Mouse (Mus musculus) liver, embryonic 16.5 days (tissue): Measurements from ENCODE around the gene Pim3. TPM values are rescaled to one million over a fixed set of nuclear protein-coding genes. Genes with fewer than 3 reads are reported as not detected.
A peak's percentile ranks its signal among the peaks of the same experiment; 100 is the strongest.

Experiments
- ATAC-seq: fragments of 200-750 bp; cut with Nextera tagmentation; 2 replicates; pipeline ENCODE4 v1.8.0; 2017; ENCODE audit warnings: low read depth, mild to moderate bottlenecking, moderate number of reproducible peaks, moderate library complexity
- H3K27ac ChIP-seq: fragments of 300-500 bp; sonication (generic); 2 replicates; pipeline ENCODE4 v1.5.1; 2014; ENCODE audit warnings: mild to moderate bottlenecking, low read length
- H3K27me3 ChIP-seq: fragments of 300-500 bp; sonication (generic); 2 replicates; pipeline ENCODE4 v1.6.1; 2014; ENCODE audit warnings: low read depth, low read length, mixed read lengths; ENCODE audit not compliant: control insufficient read depth, insufficient read depth
- H3K36me3 ChIP-seq: fragments of 300-500 bp; sonication (generic); 2 replicates; pipeline ENCODE4 v1.6.1; 2014; ENCODE audit warnings: mild to moderate bottlenecking; ENCODE audit not compliant: control insufficient read depth, insufficient read depth
- H3K4me1 ChIP-seq: fragments of 300-500 bp; sonication (generic); 2 replicates; pipeline ENCODE4 v1.6.1; 2014; ENCODE audit warnings: low read depth, low read length, mixed read lengths; ENCODE audit not compliant: control insufficient read depth
- H3K4me2 ChIP-seq: fragments of 300-500 bp; sonication (generic); 2 replicates; pipeline ENCODE4 v1.6.1; 2014; ENCODE audit warnings: low read depth, low read length, mixed read lengths
- H3K4me3 ChIP-seq: fragments of 300-500 bp; sonication (generic); 2 replicates; pipeline ENCODE4 v1.5.1; 2014; ENCODE audit warnings: low read depth, mild to moderate bottlenecking, low read length
- H3K9ac ChIP-seq: fragments of 300-500 bp; sonication (generic); 2 replicates; pipeline ENCODE4 v1.6.1; 2014; ENCODE audit warnings: low read depth, low read length
- H3K9me3 ChIP-seq: fragments of 300-500 bp; sonication (generic); replicated peaks from 2 replicates; pipeline ENCODE4 v1.6.1; 2016; ENCODE audit warnings: low read length; ENCODE audit not compliant: control insufficient read depth
- WGBS: fragments of 180-500 bp; shearing (Covaris S2); extraction: QIAGEN DNeasy Blood & Tissue Kit; methylation state at CpG from one replicate; pipeline ENCODE4 v1.1.7; 2014; ENCODE audit not compliant: insufficient replicate concordance; 5-methylcytosine and 5-hydroxymethylcytosine counted together
- polyA plus RNA-seq: library from polyadenylated mRNA; unstranded; fragments of >200 nt; fragmentation: Nextera tagmentation; extraction: Ambion mirVana; gene quantifications from 2 replicates; pipeline ENCODE4 v1.2.1, GENCODE M21; 2015

Pim3 gene
- polyA plus RNA-seq, 1 experiment from 2014 or later, result 33.8 TPM

DNA sequence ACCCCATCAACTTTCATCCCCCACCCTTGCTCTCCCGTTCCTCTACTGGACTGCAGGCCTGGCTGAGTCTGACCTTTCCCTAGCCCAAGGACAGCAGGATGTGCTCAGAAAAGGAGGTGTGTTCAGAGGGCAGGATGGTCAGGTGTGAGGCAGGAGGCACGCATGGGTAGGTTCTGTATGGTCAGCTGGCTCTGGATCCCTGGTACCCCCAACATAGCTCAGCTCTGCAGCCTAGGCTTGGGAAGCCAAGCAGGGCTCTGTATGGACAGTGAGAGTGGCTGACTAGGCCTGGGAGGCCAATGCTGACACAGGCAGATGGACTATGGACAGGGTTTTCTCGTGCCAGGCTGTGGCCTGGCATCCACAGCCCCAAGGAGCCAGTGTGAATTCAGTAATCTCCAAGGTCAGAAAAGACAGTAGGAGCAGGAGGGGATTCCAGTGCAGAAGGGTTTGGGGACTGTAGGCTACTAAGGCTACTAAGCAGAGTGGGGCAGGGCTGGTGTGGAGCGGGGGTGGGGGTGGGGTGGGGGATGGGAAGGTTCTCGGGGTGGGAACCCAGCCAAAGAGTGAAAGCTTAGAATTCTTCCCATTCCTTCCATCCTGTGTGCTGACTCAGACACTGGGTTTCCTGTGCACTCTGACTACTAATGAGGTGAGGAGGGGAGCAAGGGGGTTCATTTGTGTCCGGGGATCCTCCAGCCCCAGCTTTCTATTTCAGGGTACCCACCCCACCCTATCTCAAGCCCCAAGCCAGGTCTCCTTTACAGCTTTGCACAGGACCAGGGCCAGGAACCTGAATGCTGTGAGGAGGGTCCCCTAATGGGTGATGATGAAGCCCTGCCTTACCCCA lies 7.6 kb upstream of the Pim3 start:
- 46% methylated on average over 6 of the region's 6 CpGs for WGBS
- Histone ChIP-seq H3K4me2 (no peak overlapping the region), H3K9me3 (no peaks in the 10 kb centered on the region), H3K4me3 (no peak overlapping the region), H3K4me1 (peaks cover 13% of the 10 kb centered on the region), H3K27ac (peak overlapping the region; percentile 29; the same call in 1 of the 2 replicates), H3K9ac (no peak overlapping the region), H3K27me3 (no peaks in the 10 kb centered on the region), H3K36me3 (no peaks in the 10 kb centered on the region)
- no peak for ATAC-seq

DNA sequence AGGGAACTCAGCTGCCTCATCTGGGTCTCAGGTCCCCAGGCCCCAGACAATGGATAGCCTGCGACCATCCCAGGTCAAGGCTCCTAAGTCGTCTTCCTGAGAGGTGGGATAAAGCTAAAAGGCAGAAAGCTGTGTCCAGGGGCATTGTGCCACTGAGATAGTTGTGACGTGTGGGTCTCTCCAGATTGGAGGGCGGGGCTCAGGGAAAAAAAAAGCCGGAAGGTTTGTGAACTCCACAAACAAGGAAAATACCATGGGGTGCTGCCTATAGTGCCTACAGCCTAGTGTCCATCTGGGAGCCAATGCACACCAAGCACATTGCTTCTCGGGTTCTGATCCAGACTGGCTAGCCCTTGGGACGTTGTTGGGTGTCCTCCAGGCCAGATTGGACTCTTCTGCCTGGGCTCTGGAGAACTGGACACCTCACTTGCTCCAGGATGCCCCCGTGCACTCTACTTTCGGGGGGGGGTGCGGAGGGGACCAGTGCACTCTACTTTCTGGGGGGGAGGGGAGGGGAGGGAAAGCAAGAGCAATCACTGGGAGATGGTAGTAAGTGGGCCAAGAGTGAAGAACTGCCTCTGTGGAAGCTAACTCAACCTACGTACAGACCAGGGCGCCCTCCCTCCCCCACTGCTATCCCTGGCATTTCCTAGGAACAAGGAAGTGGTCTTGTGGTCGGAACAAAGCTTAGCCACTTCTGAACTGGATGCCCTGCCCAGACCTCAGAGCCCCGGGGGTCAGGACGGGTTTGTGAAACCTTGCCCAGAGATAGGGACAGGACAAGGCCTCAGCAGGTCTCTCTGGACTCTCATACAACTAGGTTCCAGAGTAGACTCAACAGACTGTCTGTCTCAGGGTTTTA lies 6.8 kb upstream of the Pim3 start:
- Histone ChIP-seq H3K4me1 (peaks cover 9% of the 10 kb centered on the region), H3K9me3 (no peaks in the 10 kb centered on the region), H3K4me2 (no peak overlapping the region), H3K4me3 (no peak overlapping the region), H3K9ac (no peak overlapping the region), H3K27ac (peak overlapping the region; percentile 29; the same call in 1 of the 2 replicates), H3K36me3 (no peaks in the 10 kb centered on the region), H3K27me3 (no peaks in the 10 kb centered on the region)
- WGBS, result 43% methylated on average over 15 of the region's 15 CpGs
- no peak for ATAC-seq

- no peak overlapping the region for H3K9ac ChIP-seq
- H3K9me3 ChIP-seq, result no peaks in the 10 kb centered on the region
- H3K4me2 ChIP-seq, result no peak overlapping the region
- 52% methylated on average over 6 of the region's 6 CpGs for WGBS
- peaks cover 6% of the 10 kb centered on the region for H3K4me1 ChIP-seq
- ATAC-seq, result no peak
- H3K27me3 ChIP-seq, result no peaks in the 10 kb centered on the region
- no peak overlapping the region for H3K27ac ChIP-seq
- no peaks in the 10 kb centered on the region for H3K36me3 ChIP-seq
- H3K4me3 ChIP-seq, result no peak overlapping the region
Measured at GRCm38 (mm10) chr15:88855896-88856417, 6.0 kb upstream of the Pim3 start.

GRCm38 (mm10) chr15:88856613-88857012 lies 5.4 kb upstream of the Pim3 start:
- 63% methylated on average over 5 of the region's 5 CpGs for WGBS
- ATAC-seq, result no peak
- H3K9ac ChIP-seq, result no peak overlapping the region

GRCm38 (mm10) chr15:88857361-88857760 lies 4.6 kb upstream of the Pim3 start:
- no peak overlapping the region for H3K27ac ChIP-seq
- no peak overlapping the region for H3K9ac ChIP-seq
- H3K4me1 ChIP-seq, result peaks cover 10% of the 10 kb centered on the region
- no peaks in the 10 kb centered on the region for H3K27me3 ChIP-seq
- H3K36me3 ChIP-seq, result no peaks in the 10 kb centered on the region
- no peak overlapping the region for H3K4me3 ChIP-seq
- no peak overlapping the region for H3K4me2 ChIP-seq
- WGBS, result 72% methylated on average over 7 of the region's 7 CpGs
- no peaks in the 10 kb centered on the region for H3K9me3 ChIP-seq
- no peak for ATAC-seq

More at GRCm38 (mm10) chr15:88856613-88857012, 5.4 kb upstream of the Pim3 start:
- H3K4me2 ChIP-seq, result no peak overlapping the region
- no peaks in the 10 kb centered on the region for H3K36me3 ChIP-seq
- no peaks in the 10 kb centered on the region for H3K27me3 ChIP-seq
- H3K4me3 ChIP-seq, result no peak overlapping the region
- H3K4me1 ChIP-seq, result peaks cover 9% of the 10 kb centered on the region
- H3K27ac ChIP-seq, result no peak overlapping the region
- no peaks in the 10 kb centered on the region for H3K9me3 ChIP-seq

DNA sequence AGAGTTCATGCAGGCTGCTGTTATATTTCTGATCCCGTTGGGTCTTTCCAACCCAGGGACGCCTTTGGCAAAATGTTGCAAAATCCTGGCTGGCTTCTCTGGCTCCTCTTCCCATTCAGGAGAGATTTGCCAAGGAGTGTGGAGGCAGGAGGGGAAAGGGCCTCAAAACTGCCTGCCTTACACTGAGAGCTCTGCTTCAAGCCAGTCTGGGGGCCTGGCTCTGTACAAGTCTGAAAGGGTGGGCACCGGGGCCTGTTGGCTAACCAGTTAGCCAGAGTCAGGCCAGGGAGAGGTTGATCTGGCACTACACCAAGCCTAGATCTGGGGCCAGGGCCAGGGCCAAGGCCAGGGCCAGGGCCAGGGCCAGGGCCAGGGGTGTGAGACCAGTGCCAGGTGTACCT lies 3.8 kb upstream of the Pim3 start:
- Histone ChIP-seq H3K36me3 (no peaks in the 10 kb centered on the region), H3K9ac (no peak overlapping the region), H3K27me3 (no peaks in the 10 kb centered on the region), H3K27ac (no peak overlapping the region), H3K4me2 (no peak overlapping the region), H3K4me1 (peaks cover 18% of the 10 kb centered on the region), H3K4me3 (no peak overlapping the region), H3K9me3 (no peaks in the 10 kb centered on the region)
- no peak for ATAC-seq
- WGBS, result 66% methylated on average over 3 of the region's 3 CpGs

DNA sequence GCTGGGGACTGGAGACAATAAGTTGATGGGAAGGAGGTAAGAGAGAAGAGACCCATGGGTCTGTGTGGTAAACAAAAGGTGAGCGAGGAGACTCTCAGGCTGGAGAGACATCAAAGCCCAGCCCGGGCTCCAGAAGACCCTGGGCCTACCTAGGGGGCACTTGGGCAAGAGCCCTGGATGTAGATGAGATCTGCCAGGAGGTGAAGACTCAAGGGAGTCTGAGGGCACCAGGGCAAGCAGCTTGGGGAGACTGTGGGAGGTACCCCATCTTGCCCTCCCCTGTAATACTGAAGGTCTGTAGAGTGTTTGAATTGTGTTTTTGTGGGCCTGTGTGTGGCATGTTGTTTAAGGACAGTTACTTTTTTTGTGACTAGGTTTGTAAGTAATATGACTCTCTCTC lies 3.3 kb upstream of the Pim3 start:
- Histone ChIP-seq H3K36me3 (no peaks in the 10 kb centered on the region), H3K27ac (no peak overlapping the region), H3K9me3 (no peaks in the 10 kb centered on the region), H3K27me3 (no peaks in the 10 kb centered on the region), H3K9ac (no peak overlapping the region), H3K4me1 (peaks cover 24% of the 10 kb centered on the region), H3K4me3 (no peak overlapping the region), H3K4me2 (no peak overlapping the region)
- ATAC-seq, result no peak
- WGBS, result 44% methylated on average over 2 of the region's 2 CpGs

DNA sequence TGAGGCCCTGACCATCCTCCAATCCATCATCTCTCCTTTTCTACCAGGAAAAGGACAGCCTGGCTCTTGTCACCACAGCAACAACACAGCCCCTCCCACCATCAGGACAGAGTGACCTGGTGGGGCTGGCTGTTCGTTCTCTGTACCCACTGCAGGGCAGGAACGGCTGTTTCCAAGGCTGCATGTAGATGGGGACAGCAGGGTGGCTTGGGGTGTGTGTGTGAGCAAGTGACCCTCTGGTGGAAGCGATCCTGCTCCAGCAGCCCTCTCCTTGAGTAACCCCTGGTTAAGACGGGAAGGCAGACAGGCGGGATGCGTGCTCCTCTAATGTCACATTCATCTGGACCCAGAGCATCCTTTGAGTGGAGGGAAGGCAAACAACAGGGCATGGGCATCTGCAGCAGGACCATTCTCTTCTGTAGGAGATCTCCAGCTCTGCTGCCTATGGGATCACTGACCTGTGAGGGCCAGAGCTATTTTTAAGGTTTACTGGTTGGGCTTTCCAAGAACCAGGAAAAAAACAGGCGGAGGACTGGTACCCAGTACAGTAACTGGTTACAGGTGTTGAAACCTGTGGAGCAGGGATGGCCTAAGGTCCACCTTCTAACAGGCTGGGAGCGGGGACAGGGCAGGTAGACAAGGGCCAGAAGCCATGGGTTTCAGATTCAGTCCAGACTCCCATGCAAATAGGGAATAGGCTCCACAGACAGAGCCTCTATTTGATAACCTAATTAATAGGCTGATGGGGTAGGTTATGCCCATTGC lies 2.6 kb upstream of the Pim3 start:
- Histone ChIP-seq H3K9ac (no peak overlapping the region), H3K4me3 (no peak overlapping the region), H3K27me3 (no peaks in the 10 kb centered on the region), H3K4me2 (no peak overlapping the region), H3K27ac (no peak overlapping the region), H3K9me3 (no peaks in the 10 kb centered on the region), H3K36me3 (no peaks in the 10 kb centered on the region), H3K4me1 (peaks cover 26% of the 10 kb centered on the region)
- WGBS, result 71% methylated on average over 8 of the region's 8 CpGs
- no peak for ATAC-seq
